Mouse (Mus musculus): ENCODE data around the gene Dcaf11.
A peak's percentile ranks its signal among the peaks of the same experiment; 100 is the strongest.

Dcaf11 gene

GRCm38 (mm10) chr14:55584702-55585565 is 25.1 kb downstream of the Dcaf11 start, which contains the start of gene Emc9:
TSS of gene Emc9 (minus strand) at chr14:55585302.
- DNase-seq: peak; percentile 71

GRCm38 (mm10) chr14:55585566-55585960 is 25.8 kb downstream of the Dcaf11 start:
- no peak for DNase-seq

- no peak for DNase-seq
Measured at GRCm38 (mm10) chr14:55586149-55586548, 26.3 kb downstream of the Dcaf11 start.

GRCm38 (mm10) chr14:55589271-55589670 is 29.5 kb downstream of the Dcaf11 start:
- no peak for DNase-seq

GRCm38 (mm10) chr14:55589771-55590448 is 30.1 kb downstream of the Dcaf11 start:
- no peak for DNase-seq

- DNase-seq: peak; percentile 95
Measured at GRCm38 (mm10) chr14:55590748-55591330, 31.0 kb downstream of the Dcaf11 start, which contains the start of gene Psme2. TSS of gene Psme2 (minus strand) at chr14:55591113.

- peak; percentile 97 for DNase-seq
Measured at GRCm38 (mm10) chr14:55591331-55591891, 31.6 kb downstream of the Dcaf11 start, which contains the start of gene Rnf31. TSS of gene Rnf31 (plus strand) at chr14:55591708.

GRCm38 (mm10) chr14:55592226-55592625 is 32.4 kb downstream of the Dcaf11 start:
- no peak for DNase-seq

- no peak for DNase-seq
Measured at GRCm38 (mm10) chr14:55596036-55596690, 36.4 kb downstream of the Dcaf11 start.

GRCm38 (mm10) chr14:55598521-55599390 is 39.0 kb downstream of the Dcaf11 start:
- DNase-seq: no peak

GRCm38 (mm10) chr14:55603271-55603632 is 43.4 kb downstream of the Dcaf11 start, which contains the start of gene Irf9:
TSS of gene Irf9 (plus strand) at chr14:55603571.
- DNase-seq: no peak

- peak; percentile 89 for DNase-seq
Measured at GRCm38 (mm10) chr14:55603633-55604576, 44.1 kb downstream of the Dcaf11 start.

- DNase-seq: no peak
Measured at GRCm38 (mm10) chr14:55604823-55605222, 45.0 kb downstream of the Dcaf11 start.

GRCm38 (mm10) chr14:55605743-55606459 is 46.1 kb downstream of the Dcaf11 start:
- no peak for DNase-seq

- DNase-seq: no peak
Measured at GRCm38 (mm10) chr14:55608339-55608738, 48.5 kb downstream of the Dcaf11 start.

GRCm38 (mm10) chr14:55613346-55613745 is 53.5 kb downstream of the Dcaf11 start:
- no peak for DNase-seq

GRCm38 (mm10) chr14:55614565-55615178 is 54.9 kb downstream of the Dcaf11 start:
- no peak for DNase-seq

GRCm38 (mm10) chr14:55615876-55616275 is 56.1 kb downstream of the Dcaf11 start:
- DNase-seq: no peak

GRCm38 (mm10) chr14:55616844-55617243 is 57.0 kb downstream of the Dcaf11 start:
- DNase-seq: no peak

Data from right cerebral cortex, adult 18-20 months (tissue).